Mouse (Mus musculus) heart, embryonic 11.5 days (tissue): Measurements from ENCODE around the gene Tuba3b. TPM values are rescaled to one million over a fixed set of nuclear protein-coding genes. Genes with fewer than 3 reads are reported as not detected.

ENCODE experiments used
- ATAC-seq: fragments of 200-750 bp; cut with Nextera tagmentation; replicated peaks from 2 replicates; pipeline ENCODE4 v1.8.0; 2017; ENCODE audit warnings: moderate library complexity; ENCODE audit not compliant: insufficient number of reproducible peaks, low FRiP score, low TSS enrichment
- H3K27ac ChIP-seq: fragments of 300-500 bp; sonication (generic); 2 replicates; pipeline ENCODE4 v1.5.1; 2014; ENCODE audit warnings: mild to moderate bottlenecking, low read depth, low read length
- H3K27me3 ChIP-seq: fragments of 300-500 bp; sonication (generic); 2 replicates; pipeline ENCODE4 v1.6.1; 2014; ENCODE audit warnings: mild to moderate bottlenecking, low read length, mixed read lengths; ENCODE audit not compliant: control insufficient read depth, insufficient read depth
- H3K36me3 ChIP-seq: fragments of 300-500 bp; sonication (generic); 2 replicates; pipeline ENCODE4 v1.6.1; 2014; ENCODE audit warnings: mild to moderate bottlenecking, low read length, moderate library complexity, mixed read lengths; ENCODE audit not compliant: control insufficient read depth, insufficient read depth
- H3K4me1 ChIP-seq: fragments of 300-500 bp; sonication (generic); 2 replicates; pipeline ENCODE4 v1.6.1; 2014; ENCODE audit warnings: low read length; ENCODE audit not compliant: control insufficient read depth, insufficient read depth
- H3K4me2 ChIP-seq: fragments of 300-500 bp; sonication (generic); 2 replicates; pipeline ENCODE4 v1.6.1; 2014; ENCODE audit warnings: mild to moderate bottlenecking, moderate library complexity
- H3K4me3 ChIP-seq: fragments of 300-500 bp; sonication (generic); 2 replicates; pipeline ENCODE4 v1.5.1; 2014; ENCODE audit warnings: low read depth, low read length
- H3K9ac ChIP-seq: fragments of 300-500 bp; sonication (generic); 2 replicates; pipeline ENCODE4 v1.6.1; 2014; ENCODE audit warnings: mild to moderate bottlenecking, low read depth, low read length, moderate library complexity
- H3K9me3 ChIP-seq: fragments of 300-500 bp; sonication (generic); replicated peaks from 2 replicates; pipeline ENCODE4 v1.6.1; 2016; ENCODE audit warnings: low read length; ENCODE audit not compliant: control insufficient read depth
- WGBS: fragments of 180-500 bp; shearing (Covaris S2); extraction: QIAGEN DNeasy Blood & Tissue Kit; methylation state at CpG from one replicate; pipeline ENCODE4 v1.1.7; 2014; ENCODE audit not compliant: insufficient replicate concordance; 5-methylcytosine and 5-hydroxymethylcytosine counted together
- polyA plus RNA-seq: library from polyadenylated mRNA; unstranded; fragments of >200 nt; fragmentation: Nextera tagmentation; extraction: Ambion mirVana; gene quantifications from 2 replicates; pipeline ENCODE4 v1.2.1, GENCODE M21; 2014

Gene Tuba3b
- polyA plus RNA-seq, 1 experiment from 2014 or later: not detected

DNA sequence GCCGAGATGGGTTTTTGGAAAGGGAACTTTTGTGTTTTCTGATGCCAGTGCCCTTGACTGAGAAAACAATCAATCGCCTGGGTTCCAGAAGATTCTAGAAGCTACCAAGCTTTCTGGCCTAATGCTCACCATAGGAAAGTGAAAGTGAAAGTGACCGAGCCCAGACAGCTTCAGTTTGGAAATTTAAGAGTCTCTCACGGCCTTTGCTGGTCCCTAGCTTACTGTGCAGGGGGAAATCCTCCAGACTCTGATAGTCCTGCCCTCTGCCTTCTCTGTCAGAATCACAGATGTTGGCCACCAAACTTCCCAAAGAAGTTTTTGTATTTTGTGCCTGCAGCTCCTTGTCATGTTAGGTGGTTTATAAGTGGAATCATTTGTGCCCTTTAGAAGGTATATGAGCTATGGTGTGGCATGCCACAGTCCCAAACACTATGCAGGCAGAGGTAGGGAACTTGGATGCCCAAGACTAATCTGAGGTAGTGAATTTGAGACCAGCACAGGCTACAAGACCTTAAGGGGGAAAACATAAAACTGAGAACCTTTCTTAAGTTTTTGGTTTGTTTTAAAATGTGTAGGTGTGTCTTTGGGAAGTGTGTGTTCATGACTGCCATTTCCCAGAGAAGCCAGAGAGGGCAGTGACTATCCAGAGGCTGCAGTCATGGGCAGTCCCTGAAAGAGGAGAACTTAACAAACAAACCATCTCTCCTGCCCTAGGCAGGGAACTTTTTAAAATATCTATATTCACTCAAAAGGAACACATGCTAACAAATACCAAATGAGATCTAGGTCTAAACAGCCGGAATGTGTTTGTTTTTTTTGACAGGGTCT lies 1.1 kb downstream of the Tuba3b start:
- no peaks in the 10 kb centered on the region for H3K27me3 ChIP-seq
- H3K9me3 ChIP-seq: no peaks in the 10 kb centered on the region
- no peak overlapping the region for H3K27ac ChIP-seq
- no peak for ATAC-seq
- H3K4me1 ChIP-seq: no peaks in the 10 kb centered on the region
- H3K4me3 ChIP-seq: no peak overlapping the region
- H3K36me3 ChIP-seq: no peaks in the 10 kb centered on the region
- H3K9ac ChIP-seq: no peak overlapping the region
- H3K4me2 ChIP-seq: no peak overlapping the region
- WGBS: 77% methylated on average over 5 of the region's 5 CpGs

DNA sequence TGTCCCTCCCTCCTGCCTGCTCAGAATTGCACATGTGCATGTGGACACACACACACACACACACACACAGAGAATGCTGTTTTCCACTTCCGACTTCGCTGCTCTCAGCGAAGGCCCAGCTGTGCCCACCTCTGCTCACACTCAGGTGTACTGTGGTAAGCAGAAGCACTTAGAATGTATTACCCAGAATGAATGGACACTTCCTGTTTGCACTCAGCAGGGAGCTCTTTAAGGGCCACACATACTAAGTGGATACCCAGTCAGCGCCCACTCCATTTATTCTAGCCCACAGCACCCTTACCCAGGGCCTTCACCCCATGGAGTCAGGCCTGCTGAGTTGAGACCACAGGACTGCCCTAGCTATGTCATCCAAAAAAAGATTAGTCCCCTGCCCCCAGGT lies 7.6 kb downstream of the Tuba3b start:
- WGBS: 76% methylated on average over 4 of the region's 4 CpGs

DNA sequence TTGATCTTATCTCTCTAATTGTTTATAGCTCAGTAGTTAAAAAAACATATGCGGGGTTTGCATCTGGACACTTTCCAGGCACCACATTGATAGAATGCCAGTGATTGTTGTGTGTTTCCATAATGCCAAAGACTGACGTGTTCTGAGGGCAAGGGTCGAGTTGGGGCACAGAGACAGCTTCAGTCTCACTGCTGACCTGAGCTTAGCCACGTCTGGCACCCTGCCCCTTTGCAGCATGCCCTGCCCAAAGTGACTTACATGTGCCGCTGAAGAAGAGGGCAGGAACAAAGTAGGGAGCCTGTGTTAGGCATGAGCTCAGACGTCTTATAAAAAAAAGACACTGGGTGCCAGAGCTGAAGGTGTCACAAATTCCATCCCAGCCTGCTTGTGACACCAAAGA lies 14.7 kb downstream of the Tuba3b start:
- 48% methylated on average over 6 of the region's 6 CpGs for WGBS
- no peak overlapping the region for H3K4me2 ChIP-seq
- no peak overlapping the region for H3K27ac ChIP-seq
- no peak for ATAC-seq
- no peaks in the 10 kb centered on the region for H3K36me3 ChIP-seq
- no peaks in the 10 kb centered on the region; the same call in 1 of the 2 replicates for H3K27me3 ChIP-seq
- H3K9ac ChIP-seq: no peak overlapping the region
- H3K4me1 ChIP-seq: peaks cover 9% of the 10 kb centered on the region; the same call in 1 of the 2 replicates
- H3K4me3 ChIP-seq: no peak overlapping the region
- no peaks in the 10 kb centered on the region for H3K9me3 ChIP-seq

More for the DNA sequence above, 7.6 kb downstream of the Tuba3b start:
- Histone ChIP-seq H3K27me3 (no peaks in the 10 kb centered on the region), H3K9me3 (no peaks in the 10 kb centered on the region), H3K9ac (no peak overlapping the region), H3K36me3 (no peaks in the 10 kb centered on the region), H3K27ac (no peak overlapping the region), H3K4me2 (no peak overlapping the region), H3K4me3 (no peak overlapping the region), H3K4me1 (no peaks in the 10 kb centered on the region)
- ATAC-seq: no peak

DNA sequence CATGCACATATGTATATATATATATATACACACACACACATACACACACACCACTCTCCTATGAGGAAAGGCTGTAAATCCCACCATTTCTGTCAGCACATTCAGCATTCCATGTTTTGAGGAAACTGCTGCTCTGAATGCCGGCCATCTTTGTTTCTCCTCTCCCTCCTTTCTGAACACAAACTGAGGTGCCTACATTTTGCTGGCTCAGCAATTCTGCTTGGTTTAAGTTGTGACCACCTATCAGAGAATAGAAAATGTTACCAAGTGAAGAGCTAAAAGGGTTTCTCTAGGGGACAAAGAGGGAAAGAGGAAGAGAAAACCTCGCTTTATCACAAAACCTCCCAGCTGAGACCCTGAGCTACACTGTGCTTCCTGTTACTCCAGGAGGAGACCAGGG lies 18.9 kb downstream of the Tuba3b start:
- Histone ChIP-seq H3K27me3 (no peaks in the 10 kb centered on the region; the same call in 1 of the 2 replicates), H3K27ac (no peak overlapping the region), H3K4me1 (peaks cover 5% of the 10 kb centered on the region; the same call in 1 of the 2 replicates), H3K36me3 (no peaks in the 10 kb centered on the region), H3K9me3 (no peaks in the 10 kb centered on the region; the same call in 1 of the 2 replicates), H3K4me3 (no peak overlapping the region), H3K9ac (no peak overlapping the region), H3K4me2 (no peak overlapping the region)
- 70% methylated on average over 2 of the region's 2 CpGs for WGBS
- ATAC-seq: no peak

DNA sequence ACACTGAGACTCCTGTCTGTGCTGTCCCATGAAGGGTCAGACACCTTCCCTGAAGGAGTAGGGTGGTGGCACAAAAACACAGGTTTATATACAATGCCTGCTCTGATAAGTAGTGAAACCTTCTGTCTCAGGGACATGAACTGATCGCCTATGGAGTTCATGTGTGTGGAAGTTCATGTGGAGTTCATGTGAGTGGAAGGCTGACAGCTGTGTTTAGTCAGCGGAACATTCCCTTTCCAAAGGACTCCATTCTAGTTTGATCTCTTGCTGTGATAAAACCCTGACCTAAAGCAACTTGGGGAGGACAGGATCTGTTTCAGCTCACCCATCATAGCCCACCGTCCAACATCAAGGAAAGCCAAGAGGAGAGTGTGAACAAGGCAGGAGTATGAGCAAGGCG lies 21.1 kb downstream of the Tuba3b start:
- no peak overlapping the region for H3K4me2 ChIP-seq
- no peak overlapping the region for H3K9ac ChIP-seq
- H3K4me3 ChIP-seq: no peak overlapping the region
- ATAC-seq: no peak
- H3K27me3 ChIP-seq: no peaks in the 10 kb centered on the region
- no peak overlapping the region for H3K27ac ChIP-seq
- no peaks in the 10 kb centered on the region for H3K4me1 ChIP-seq
- WGBS: 64% methylated on average over 4 of the region's 4 CpGs
- H3K9me3 ChIP-seq: peaks cover 8% of the 10 kb centered on the region
- no peaks in the 10 kb centered on the region for H3K36me3 ChIP-seq

DNA sequence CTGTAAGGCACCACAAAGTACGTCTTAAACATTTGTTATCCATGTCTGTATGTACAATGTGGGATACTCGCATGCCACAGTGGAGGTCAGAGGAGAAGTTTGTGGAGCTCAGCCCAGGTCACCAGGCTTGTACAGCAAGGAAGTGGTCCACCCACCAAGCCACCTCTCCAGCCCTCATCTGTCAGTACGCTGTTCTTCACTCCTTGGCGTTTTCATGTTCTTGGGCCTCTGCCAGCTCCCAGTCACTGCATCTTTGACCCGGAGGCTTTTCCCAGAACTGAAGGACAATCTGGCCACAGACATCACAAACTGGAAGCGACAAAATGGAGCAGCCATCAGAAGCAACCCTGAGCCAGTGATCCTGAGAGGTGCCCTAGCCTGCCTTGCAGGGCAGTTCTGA lies 22.7 kb downstream of the Tuba3b start:
- H3K4me3 ChIP-seq: no peak overlapping the region
- no peaks in the 10 kb centered on the region for H3K27me3 ChIP-seq
- no peak for ATAC-seq
- 50% methylated on average over 6 of the region's 6 CpGs for WGBS
- H3K4me1 ChIP-seq: no peaks in the 10 kb centered on the region
- H3K36me3 ChIP-seq: no peaks in the 10 kb centered on the region
- H3K9ac ChIP-seq: no peak overlapping the region
- no peak overlapping the region for H3K4me2 ChIP-seq
- no peak overlapping the region for H3K27ac ChIP-seq
- peaks cover 8% of the 10 kb centered on the region for H3K9me3 ChIP-seq

DNA sequence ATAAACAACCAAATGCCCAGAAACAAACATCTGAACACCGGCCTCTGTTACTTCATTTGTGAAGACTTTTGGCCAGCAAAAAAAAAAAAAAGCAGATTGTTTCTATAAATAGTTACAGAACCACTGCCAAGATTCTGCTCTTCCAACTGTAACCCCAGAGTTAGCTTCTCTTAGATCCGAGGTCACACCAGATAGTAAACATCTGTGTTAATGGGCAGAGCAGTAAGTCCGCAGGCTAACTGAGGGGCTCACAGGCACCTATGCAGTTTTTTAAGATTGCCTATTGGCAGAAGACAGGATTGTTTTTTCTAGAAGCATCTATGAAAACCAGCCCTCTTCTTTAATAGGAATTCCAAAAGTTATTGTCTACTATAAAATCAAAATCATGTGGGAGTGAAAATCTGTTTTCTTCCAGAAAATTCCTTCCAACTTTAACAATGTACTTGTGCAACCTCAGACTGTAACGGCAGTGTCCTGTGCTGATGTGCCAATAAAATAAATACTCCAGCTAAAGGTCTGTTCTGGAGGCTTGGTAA lies 25.5 kb downstream of the Tuba3b start:
- Histone ChIP-seq H3K9ac (no peak overlapping the region), H3K27ac (no peak overlapping the region), H3K4me1 (no peaks in the 10 kb centered on the region), H3K27me3 (no peaks in the 10 kb centered on the region), H3K9me3 (peaks cover 8% of the 10 kb centered on the region), H3K4me2 (no peak overlapping the region), H3K36me3 (no peaks in the 10 kb centered on the region), H3K4me3 (no peak overlapping the region)
- WGBS: 80% methylated on average over 4 of the region's 4 CpGs
- no peak for ATAC-seq

DNA sequence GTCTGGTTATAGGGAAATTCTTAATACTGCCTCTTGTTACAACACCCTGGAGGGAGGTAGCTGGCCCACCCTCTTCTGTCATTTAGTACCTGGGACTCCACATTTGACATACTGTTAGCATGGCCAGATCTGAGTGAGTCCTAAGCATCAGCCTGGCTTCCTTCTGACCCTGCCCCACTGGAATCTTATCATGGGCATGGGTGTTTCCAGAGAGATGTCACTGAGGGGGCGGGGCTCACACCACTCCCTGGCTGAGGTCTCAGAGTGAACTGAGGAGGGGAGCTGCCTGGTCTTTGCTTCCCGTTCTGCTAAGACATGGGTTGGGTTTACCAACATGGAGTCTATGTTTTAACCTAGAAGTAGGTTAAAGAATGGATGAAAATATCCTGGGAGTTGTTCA lies 36.4 kb downstream of the Tuba3b start:
- no peaks in the 10 kb centered on the region for H3K9me3 ChIP-seq
- WGBS: 35% methylated on average over 2 of the region's 2 CpGs
- H3K9ac ChIP-seq: no peak overlapping the region
- ATAC-seq: no peak
- no peak overlapping the region for H3K4me2 ChIP-seq
- H3K4me1 ChIP-seq: no peaks in the 10 kb centered on the region
- H3K27me3 ChIP-seq: no peaks in the 10 kb centered on the region
- H3K36me3 ChIP-seq: no peaks in the 10 kb centered on the region
- H3K27ac ChIP-seq: no peak overlapping the region
- no peak overlapping the region for H3K4me3 ChIP-seq

DNA sequence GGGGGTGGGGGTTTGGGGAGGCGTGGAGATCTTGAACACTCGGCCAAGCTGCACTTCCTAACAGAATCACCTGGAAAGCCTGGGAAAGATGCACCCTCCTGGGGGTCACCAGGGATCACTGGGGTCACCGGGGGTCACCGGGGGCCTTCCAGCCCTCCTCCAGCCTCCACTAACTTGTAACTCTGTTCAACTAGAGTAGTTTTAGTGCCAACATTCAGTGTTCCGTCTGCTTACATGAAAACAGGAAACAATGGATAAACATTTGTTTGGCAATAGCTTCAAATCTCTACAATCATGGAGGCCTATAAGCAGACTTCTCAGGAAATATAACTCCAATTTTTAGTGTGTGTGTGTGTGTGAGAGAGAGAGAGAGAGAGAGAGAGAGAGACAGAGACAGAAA lies 37.4 kb downstream of the Tuba3b start:
- H3K4me2 ChIP-seq: no peak overlapping the region
- H3K27ac ChIP-seq: no peak overlapping the region
- H3K4me1 ChIP-seq: no peaks in the 10 kb centered on the region
- no peaks in the 10 kb centered on the region for H3K36me3 ChIP-seq
- ATAC-seq: no peak
- WGBS: 74% methylated on average over 5 of the region's 5 CpGs
- H3K27me3 ChIP-seq: no peaks in the 10 kb centered on the region
- no peak overlapping the region for H3K9ac ChIP-seq
- no peak overlapping the region for H3K4me3 ChIP-seq
- H3K9me3 ChIP-seq: no peaks in the 10 kb centered on the region
